Mouse (Mus musculus) adrenal gland, postnatal 36 days (tissue): ENCODE measurements around the gene Pcyt2. TPM values are rescaled to one million over a fixed set of nuclear protein-coding genes. Genes with fewer than 3 reads are reported as not detected.

Experiments used
- DNase-seq, 2 experiments: peaks; one replicate each; pipeline ENCODE4 v3.0.0; 2021; ENCODE audit warnings: mixed read lengths in 1 of 2
- total RNA-seq, 2 experiments: library from RNA; stranded (reverse); gene quantifications; 2 replicates each; pipeline ENCODE4 v1.2.3; 2021

Gene Pcyt2
- total RNA-seq, 2 experiments from 2014 or later = 212 to 312 TPM

- DNase-seq = peak; percentile 95
Observed at GRCm38 (mm10) chr11:120633520-120634343, 16.0 kb upstream of the Pcyt2 start, which contains the start of gene Mafg. Mafg (minus strand) TSS chr11:120633600.

GRCm38 (mm10) chr11:120632559-120633519 is 15.1 kb upstream of the Pcyt2 start:
- DNase-seq = peak; percentile 90 to 92

GRCm38 (mm10) chr11:120631726-120632448 is 14.2 kb upstream of the Pcyt2 start:
- DNase-seq = no peak

- DNase-seq = no peak
Observed at GRCm38 (mm10) chr11:120630881-120631725, 13.4 kb upstream of the Pcyt2 start.

- peak; percentile 63 to 73 for DNase-seq
Observed at GRCm38 (mm10) chr11:120630401-120630871, 12.7 kb upstream of the Pcyt2 start.

GRCm38 (mm10) chr11:120629911-120630310 is 12.2 kb upstream of the Pcyt2 start:
- DNase-seq = peak; percentile 69 to 83

GRCm38 (mm10) chr11:120629341-120629730 is 11.6 kb upstream of the Pcyt2 start:
- DNase-seq = peak; percentile 66 to 73

- DNase-seq = no peak
Observed at GRCm38 (mm10) chr11:120628601-120629340, 11.0 kb upstream of the Pcyt2 start.

- no peak for DNase-seq
Observed at GRCm38 (mm10) chr11:120627468-120628300, 9.9 kb upstream of the Pcyt2 start.

GRCm38 (mm10) chr11:120626785-120627467 is 9.2 kb upstream of the Pcyt2 start:
- no peak for DNase-seq

GRCm38 (mm10) chr11:120625152-120625775 is 7.5 kb upstream of the Pcyt2 start, which contains the start of gene Sirt7:
Sirt7 (minus strand) TSS chr11:120625240.
- DNase-seq = no peak

GRCm38 (mm10) chr11:120624680-120625111 is 7.0 kb upstream of the Pcyt2 start:
- DNase-seq = peak; percentile 91 to 94

GRCm38 (mm10) chr11:120623961-120624679 is 6.4 kb upstream of the Pcyt2 start:
- peak; percentile 83 to 84 for DNase-seq

- DNase-seq = peak; percentile 57 to 72
Observed at GRCm38 (mm10) chr11:120622805-120623204, 5.1 kb upstream of the Pcyt2 start.

GRCm38 (mm10) chr11:120620195-120620594 is 2.5 kb upstream of the Pcyt2 start:
- no peak for DNase-seq

- DNase-seq = peak in 1 of 2 experiments; percentile 28
Observed at GRCm38 (mm10) chr11:120618619-120619535, 1.1 kb upstream of the Pcyt2 start.
